Mouse (Mus musculus) lung, embryonic 16.5 days (tissue): Measurements from ENCODE around the gene Capn7. TPM values are rescaled to one million over a fixed set of nuclear protein-coding genes. Genes with fewer than 3 reads are reported as not detected.

Source experiments
- ATAC-seq: fragments of 200-750 bp; cut with Nextera tagmentation; 2 replicates; pipeline ENCODE4 v1.8.0; 2017; ENCODE audit warnings: low read depth, mild to moderate bottlenecking, moderate library complexity
- H3K27ac ChIP-seq: fragments of 300-500 bp; sonication (generic); 2 replicates; pipeline ENCODE4 v1.5.1; 2014; ENCODE audit warnings: mild to moderate bottlenecking, control low read depth, low read length
- H3K27me3 ChIP-seq: fragments of 300-500 bp; sonication (generic); 2 replicates; pipeline ENCODE4 v1.6.1; 2014; ENCODE audit warnings: low read depth, low read length, mixed read lengths; ENCODE audit not compliant: control insufficient read depth, insufficient read depth
- H3K36me3 ChIP-seq: fragments of 300-500 bp; sonication (generic); 2 replicates; pipeline ENCODE4 v1.6.1; 2014; ENCODE audit warnings: low read length; ENCODE audit not compliant: control insufficient read depth, insufficient read depth
- H3K4me1 ChIP-seq: fragments of 300-500 bp; sonication (generic); replicated peaks from 2 replicates; pipeline ENCODE4 v1.6.1; 2014; ENCODE audit warnings: low read length, mixed read lengths; ENCODE audit not compliant: control insufficient read depth, insufficient read depth
- H3K4me2 ChIP-seq: fragments of 300-500 bp; sonication (generic); 2 replicates; pipeline ENCODE4 v1.6.1; 2014; ENCODE audit warnings: low read depth, low read length, control low read depth
- H3K4me3 ChIP-seq: fragments of 300-500 bp; sonication (generic); 2 replicates; pipeline ENCODE4 v1.5.1; 2014; ENCODE audit warnings: mild to moderate bottlenecking, low read length, control low read depth
- H3K9ac ChIP-seq: fragments of 300-500 bp; sonication (generic); 2 replicates; pipeline ENCODE4 v1.6.1; 2014; ENCODE audit warnings: low read length, control low read depth
- H3K9me3 ChIP-seq: fragments of 300-500 bp; sonication (generic); 2 replicates; pipeline ENCODE4 v1.6.1; 2016; ENCODE audit warnings: low read length; ENCODE audit not compliant: control insufficient read depth
- WGBS: fragments of 180-500 bp; shearing (Covaris S2); extraction: QIAGEN DNeasy Blood & Tissue Kit; methylation state at CpG from one replicate; pipeline ENCODE4 v1.1.7; 2014; 5-methylcytosine and 5-hydroxymethylcytosine counted together
- polyA plus RNA-seq: library from polyadenylated mRNA; unstranded; fragments of >200 nt; fragmentation: Nextera tagmentation; extraction: Ambion mirVana; gene quantifications from 2 replicates; pipeline ENCODE4 v1.2.1, GENCODE M21; 2015

Gene Capn7
- 32.8 and 34.9 TPM in 2 replicates for polyA plus RNA-seq

- H3K27ac ChIP-seq, result peak within 1 kb of the TSS; percentile 98
- ATAC-seq, result peak; percentile 98
- H3K9ac ChIP-seq, result peak within 1 kb of the TSS; percentile 96
- H3K4me1 ChIP-seq, result peaks cover 8% of the 10 kb centered on the region
- under 1% methylated on average over 78 of the region's 78 CpGs for WGBS
- peak within 1 kb of the TSS; percentile 94 for H3K4me3 ChIP-seq
- H3K27me3 ChIP-seq, result no peaks in the 10 kb centered on the region
- H3K4me2 ChIP-seq, result peak within 1 kb of the TSS; percentile 81
- H3K9me3 ChIP-seq, result no peaks in the 10 kb centered on the region
- H3K36me3 ChIP-seq, result peaks cover 4% of the 10 kb centered on the region; the same call in 1 of the 2 replicates
Observed at GRCm38 (mm10) chr14:31336369-31337155, at the start of gene Capn7. TSS of gene Capn7 (plus strand) at chr14:31336638.

GRCm38 (mm10) chr14:31313192-31313591 is 23.2 kb upstream of the Capn7 start:
- H3K36me3 ChIP-seq, result no peaks in the 10 kb centered on the region
- H3K4me3 ChIP-seq, result no peak overlapping the region
- H3K27ac ChIP-seq, result no peak overlapping the region
- H3K4me2 ChIP-seq, result no peak overlapping the region
- no peaks in the 10 kb centered on the region for H3K4me1 ChIP-seq
- no peak for ATAC-seq
- H3K27me3 ChIP-seq, result no peaks in the 10 kb centered on the region
- 52% methylated on average over 3 of the region's 3 CpGs for WGBS
- no peaks in the 10 kb centered on the region for H3K9me3 ChIP-seq
- H3K9ac ChIP-seq, result no peak overlapping the region

GRCm38 (mm10) chr14:31316613-31317012 is 19.8 kb upstream of the Capn7 start:
- no peak overlapping the region for H3K9ac ChIP-seq
- no peaks in the 10 kb centered on the region for H3K36me3 ChIP-seq
- H3K4me1 ChIP-seq, result no peaks in the 10 kb centered on the region
- no peak overlapping the region for H3K4me3 ChIP-seq
- H3K27ac ChIP-seq, result no peak overlapping the region
- no peaks in the 10 kb centered on the region for H3K9me3 ChIP-seq
- ATAC-seq, result no peak
- no peak overlapping the region for H3K4me2 ChIP-seq
- 55% methylated on average over 12 of the region's 12 CpGs for WGBS
- no peaks in the 10 kb centered on the region for H3K27me3 ChIP-seq

GRCm38 (mm10) chr14:31317754-31318153 is 18.7 kb upstream of the Capn7 start:
- no peak overlapping the region for H3K9ac ChIP-seq
- H3K9me3 ChIP-seq, result no peaks in the 10 kb centered on the region
- no peak overlapping the region for H3K4me2 ChIP-seq
- no peak overlapping the region for H3K27ac ChIP-seq
- no peak overlapping the region for H3K4me3 ChIP-seq
- 60% methylated on average over 3 of the region's 3 CpGs for WGBS
- ATAC-seq, result no peak
- H3K4me1 ChIP-seq, result no peaks in the 10 kb centered on the region
- H3K36me3 ChIP-seq, result no peaks in the 10 kb centered on the region
- H3K27me3 ChIP-seq, result no peaks in the 10 kb centered on the region

- Histone ChIP-seq H3K9me3 (no peaks in the 10 kb centered on the region), H3K27me3 (no peaks in the 10 kb centered on the region), H3K4me2 (no peak overlapping the region), H3K36me3 (no peaks in the 10 kb centered on the region), H3K4me1 (peaks cover 6% of the 10 kb centered on the region; the same call in 1 of the 2 replicates), H3K9ac (no peak overlapping the region), H3K4me3 (no peak overlapping the region), H3K27ac (no peak overlapping the region)
- 75% methylated on average over 10 of the region's 10 CpGs for WGBS
- ATAC-seq, result no peak
Observed at GRCm38 (mm10) chr14:31319546-31319945, 16.9 kb upstream of the Capn7 start.

GRCm38 (mm10) chr14:31321181-31321580 is 15.3 kb upstream of the Capn7 start:
- no peak overlapping the region for H3K9ac ChIP-seq
- no peaks in the 10 kb centered on the region for H3K36me3 ChIP-seq
- no peaks in the 10 kb centered on the region for H3K9me3 ChIP-seq
- H3K27ac ChIP-seq, result no peak overlapping the region
- no peak for ATAC-seq
- peaks cover 6% of the 10 kb centered on the region; the same call in 1 of the 2 replicates for H3K4me1 ChIP-seq
- no peak overlapping the region for H3K4me3 ChIP-seq
- 80% methylated on average over 11 of the region's 11 CpGs for WGBS
- H3K27me3 ChIP-seq, result no peaks in the 10 kb centered on the region
- no peak overlapping the region for H3K4me2 ChIP-seq

- ATAC-seq, result no peak
- 77% methylated on average over 3 of the region's 3 CpGs for WGBS
- Histone ChIP-seq H3K36me3 (no peaks in the 10 kb centered on the region), H3K9me3 (no peaks in the 10 kb centered on the region), H3K27ac (no peak overlapping the region), H3K27me3 (no peaks in the 10 kb centered on the region), H3K4me1 (peaks cover 6% of the 10 kb centered on the region; the same call in 1 of the 2 replicates), H3K4me3 (no peak overlapping the region), H3K9ac (no peak overlapping the region), H3K4me2 (no peak overlapping the region)
Observed at GRCm38 (mm10) chr14:31322191-31322590, 14.2 kb upstream of the Capn7 start.

- Histone ChIP-seq H3K4me1 (peaks cover 6% of the 10 kb centered on the region; the same call in 1 of the 2 replicates), H3K4me2 (peak overlapping the region; percentile 61), H3K4me3 (no peak overlapping the region; the same call in 1 of the 2 replicates), H3K27me3 (no peaks in the 10 kb centered on the region), H3K27ac (no peak overlapping the region), H3K9me3 (no peaks in the 10 kb centered on the region), H3K9ac (peak overlapping the region; percentile 48), H3K36me3 (no peaks in the 10 kb centered on the region)
- 68% methylated on average over 4 of the region's 4 CpGs for WGBS
- no peak for ATAC-seq
Observed at GRCm38 (mm10) chr14:31323189-31323588, 13.2 kb upstream of the Capn7 start.

- peak within 1 kb of the TSS; percentile 48 for H3K9ac ChIP-seq
- 27% methylated on average over 28 of the region's 28 CpGs for WGBS
- peaks cover 6% of the 10 kb centered on the region; the same call in 1 of the 2 replicates for H3K4me1 ChIP-seq
- peak within 1 kb of the TSS; percentile 47 for H3K4me3 ChIP-seq
- H3K9me3 ChIP-seq, result no peaks in the 10 kb centered on the region
- no peaks in the 10 kb centered on the region for H3K36me3 ChIP-seq
- no peaks in the 10 kb centered on the region for H3K27me3 ChIP-seq
- H3K4me2 ChIP-seq, result peak within 1 kb of the TSS; percentile 61
- no peak within 1 kb of the TSS for H3K27ac ChIP-seq
- peak; percentile 83 for ATAC-seq
Observed at GRCm38 (mm10) chr14:31323849-31324792, 12.3 kb upstream of the Capn7 start, which contains the start of gene Dnah1. TSS of gene Dnah1 (minus strand) at chr14:31323896.
